Mouse (Mus musculus) lung, embryonic 15.5 days (tissue): ENCODE measurements around the gene Gm4491. TPM values are rescaled to one million over a fixed set of nuclear protein-coding genes. Genes with fewer than 3 reads are reported as not detected.

ENCODE experiments used
- ATAC-seq: fragments of 200-750 bp; cut with Nextera tagmentation; 2 replicates; pipeline ENCODE4 v1.8.0; 2017; ENCODE audit warnings: moderate number of reproducible peaks, borderline replicate concordance; ENCODE audit not compliant: low FRiP score, low TSS enrichment; ENCODE audit errors: extremely low read depth
- H3K27ac ChIP-seq: fragments of 300-500 bp; sonication (generic); 2 replicates; pipeline ENCODE4 v1.5.1; 2015; ENCODE audit warnings: moderate library complexity, mild to moderate bottlenecking, inconsistent platforms
- H3K27me3 ChIP-seq: fragments of 300-500 bp; sonication (generic); 2 replicates; pipeline ENCODE4 v1.6.1; 2015; ENCODE audit warnings: inconsistent platforms
- H3K36me3 ChIP-seq: fragments of 300-500 bp; sonication (generic); 2 replicates; pipeline ENCODE4 v1.6.1; 2015; ENCODE audit warnings: inconsistent platforms
- H3K4me1 ChIP-seq: fragments of 300-500 bp; sonication (generic); 2 replicates; pipeline ENCODE4 v1.6.1; 2015; ENCODE audit warnings: inconsistent platforms
- H3K4me2 ChIP-seq: fragments of 300-500 bp; sonication (generic); 2 replicates; pipeline ENCODE4 v1.6.1; 2015; ENCODE audit warnings: inconsistent platforms, mild to moderate bottlenecking, moderate library complexity
- H3K4me3 ChIP-seq: fragments of 300-500 bp; sonication (generic); 2 replicates; pipeline ENCODE4 v1.5.1; 2015; ENCODE audit warnings: mild to moderate bottlenecking, inconsistent platforms
- H3K9ac ChIP-seq: fragments of 300-500 bp; sonication (generic); 2 replicates; pipeline ENCODE4 v1.6.1; 2015; ENCODE audit warnings: inconsistent platforms
- H3K9me3 ChIP-seq: fragments of 300-500 bp; sonication (generic); 2 replicates; pipeline ENCODE4 v1.6.1; 2016; ENCODE audit warnings: inconsistent platforms
- WGBS: fragments of 180-500 bp; shearing (Covaris S2); methylation state at CpG from one replicate; pipeline ENCODE4 v1.1.7; 2015; 5-methylcytosine and 5-hydroxymethylcytosine counted together
- polyA plus RNA-seq: library from polyadenylated mRNA; unstranded; fragments of >200 nt; fragmentation: Nextera tagmentation; extraction: Ambion mirVana; gene quantifications from 2 replicates; pipeline ENCODE4 v1.2.1, GENCODE M21; 2015

Gm4491 gene
- polyA plus RNA-seq, 1 experiment from 2014 or later, result not detected

GRCm38 (mm10) chr14:57105721-57106120 lies 10.0 kb downstream of the Gm4491 start:
- 50% methylated on average over 11 of the region's 11 CpGs for WGBS

GRCm38 (mm10) chr14:57105111-57105510 lies 10.6 kb downstream of the Gm4491 start:
- H3K36me3 ChIP-seq, result no peaks in the 10 kb centered on the region
- no peak overlapping the region for H3K9ac ChIP-seq
- no peak overlapping the region for H3K27ac ChIP-seq
- peaks cover 12% of the 10 kb centered on the region; the same call in 1 of the 2 replicates for H3K4me1 ChIP-seq
- peak overlapping the region; percentile 56 for H3K4me3 ChIP-seq
- H3K4me2 ChIP-seq, result peak overlapping the region; percentile 100
- 13% methylated on average over 14 of the region's 14 CpGs for WGBS
- H3K9me3 ChIP-seq, result no peaks in the 10 kb centered on the region
- ATAC-seq, result no peak
- peaks cover 73% of the 10 kb centered on the region for H3K27me3 ChIP-seq

More at GRCm38 (mm10) chr14:57105721-57106120, 10.0 kb downstream of the Gm4491 start:
- Histone ChIP-seq H3K9me3 (no peaks in the 10 kb centered on the region), H3K27ac (no peak overlapping the region), H3K9ac (no peak overlapping the region), H3K4me2 (no peak overlapping the region), H3K27me3 (peaks cover 73% of the 10 kb centered on the region), H3K4me1 (peaks cover 12% of the 10 kb centered on the region; the same call in 1 of the 2 replicates), H3K4me3 (no peak overlapping the region), H3K36me3 (no peaks in the 10 kb centered on the region)
- ATAC-seq, result no peak

- H3K4me2 ChIP-seq, result peak within 1 kb of the TSS; percentile 100
- peak; percentile 60 for ATAC-seq
- no peak within 1 kb of the TSS for H3K27ac ChIP-seq
- peak within 1 kb of the TSS; percentile 56 for H3K4me3 ChIP-seq
- WGBS, result under 1% methylated on average over 79 of the region's 101 CpGs
- no peaks in the 10 kb centered on the region for H3K36me3 ChIP-seq
- peaks cover 73% of the 10 kb centered on the region for H3K27me3 ChIP-seq
- H3K9ac ChIP-seq, result peak within 1 kb of the TSS; percentile 33; the same call in 1 of the 2 replicates
- no peaks in the 10 kb centered on the region for H3K9me3 ChIP-seq
- peaks cover 12% of the 10 kb centered on the region; the same call in 1 of the 2 replicates for H3K4me1 ChIP-seq
Observed at GRCm38 (mm10) chr14:57104106-57105023, 11.3 kb downstream of the Gm4491 start, which contains the start of gene Gjb2. Gjb2 (minus strand) TSS chr14:57104702.

GRCm38 (mm10) chr14:57103711-57104105 lies 12.0 kb downstream of the Gm4491 start:
- 2% methylated on average over 22 of the region's 22 CpGs for WGBS

GRCm38 (mm10) chr14:57103121-57103520 lies 12.6 kb downstream of the Gm4491 start:
- Histone ChIP-seq H3K4me1 (peaks cover 12% of the 10 kb centered on the region; the same call in 1 of the 2 replicates), H3K27ac (no peak overlapping the region), H3K27me3 (peaks cover 69% of the 10 kb centered on the region), H3K4me3 (0 out of 2 replicates have a peak overlapping the region, but pooled peaks have one; percentile 56), H3K4me2 (no peak overlapping the region; the same call in 1 of the 2 replicates), H3K9me3 (no peaks in the 10 kb centered on the region), H3K36me3 (no peaks in the 10 kb centered on the region), H3K9ac (no peak overlapping the region)
- no peak for ATAC-seq
- WGBS, result 53% methylated on average over 6 of the region's 6 CpGs

More at GRCm38 (mm10) chr14:57103711-57104105, 12.0 kb downstream of the Gm4491 start:
- peak overlapping the region; percentile 33; the same call in 1 of the 2 replicates for H3K9ac ChIP-seq
- no peaks in the 10 kb centered on the region for H3K9me3 ChIP-seq
- peak overlapping the region; percentile 100 for H3K4me2 ChIP-seq
- H3K36me3 ChIP-seq, result no peaks in the 10 kb centered on the region
- H3K27ac ChIP-seq, result no peak overlapping the region
- H3K4me3 ChIP-seq, result peak overlapping the region; percentile 56
- ATAC-seq, result no peak
- peaks cover 12% of the 10 kb centered on the region; the same call in 1 of the 2 replicates for H3K4me1 ChIP-seq
- peaks cover 73% of the 10 kb centered on the region for H3K27me3 ChIP-seq

- no peaks in the 10 kb centered on the region for H3K36me3 ChIP-seq
Observed at GRCm38 (mm10) chr14:57101623-57102022, 14.1 kb downstream of the Gm4491 start.

GRCm38 (mm10) chr14:57095855-57096254 lies 19.8 kb downstream of the Gm4491 start:
- no peaks in the 10 kb centered on the region for H3K4me1 ChIP-seq
- no peak overlapping the region for H3K27ac ChIP-seq
- no peak overlapping the region for H3K4me2 ChIP-seq
- H3K36me3 ChIP-seq, result no peaks in the 10 kb centered on the region
- H3K9ac ChIP-seq, result no peak overlapping the region
- 59% methylated on average over 4 of the region's 4 CpGs for WGBS
- H3K4me3 ChIP-seq, result no peak overlapping the region
- no peak for ATAC-seq
- H3K27me3 ChIP-seq, result 0 out of 2 replicates have a peak, but pooled peaks cover 2% of the 10 kb centered on the region
- H3K9me3 ChIP-seq, result no peaks in the 10 kb centered on the region

More at GRCm38 (mm10) chr14:57101623-57102022, 14.1 kb downstream of the Gm4491 start:
- H3K4me2 ChIP-seq, result no peak overlapping the region
- H3K4me1 ChIP-seq, result peaks cover 12% of the 10 kb centered on the region; the same call in 1 of the 2 replicates
- H3K9me3 ChIP-seq, result no peaks in the 10 kb centered on the region
- peaks cover 54% of the 10 kb centered on the region for H3K27me3 ChIP-seq
- H3K9ac ChIP-seq, result no peak overlapping the region
- no peak overlapping the region for H3K27ac ChIP-seq
- WGBS, result 74% methylated on average over 7 of the region's 7 CpGs
- no peak for ATAC-seq
- H3K4me3 ChIP-seq, result no peak overlapping the region

GRCm38 (mm10) chr14:57093029-57093428 lies 22.7 kb downstream of the Gm4491 start:
- WGBS, result 4% methylated on average over 8 of the region's 8 CpGs
- Histone ChIP-seq H3K27me3 (no peaks in the 10 kb centered on the region), H3K4me2 (no peak overlapping the region), H3K4me3 (no peak overlapping the region), H3K9ac (no peak overlapping the region), H3K36me3 (no peaks in the 10 kb centered on the region), H3K9me3 (no peaks in the 10 kb centered on the region), H3K27ac (no peak overlapping the region), H3K4me1 (no peaks in the 10 kb centered on the region)
- no peak for ATAC-seq

- Histone ChIP-seq H3K4me1 (peaks cover 6% of the 10 kb centered on the region; the same call in 1 of the 2 replicates), H3K4me2 (no peak overlapping the region), H3K36me3 (no peaks in the 10 kb centered on the region), H3K9me3 (no peaks in the 10 kb centered on the region), H3K4me3 (no peak overlapping the region), H3K27ac (no peak overlapping the region), H3K27me3 (no peaks in the 10 kb centered on the region), H3K9ac (no peak overlapping the region)
- 32% methylated on average over 2 of the region's 2 CpGs for WGBS
- ATAC-seq, result no peak
Observed at GRCm38 (mm10) chr14:57090001-57090400, 25.7 kb downstream of the Gm4491 start.

GRCm38 (mm10) chr14:57089107-57089506 lies 26.6 kb downstream of the Gm4491 start:
- H3K9ac ChIP-seq, result no peak overlapping the region
- WGBS, result 77% methylated on average over 7 of the region's 7 CpGs
- H3K4me2 ChIP-seq, result no peak overlapping the region
- ATAC-seq, result no peak
- peaks cover 15% of the 10 kb centered on the region for H3K4me1 ChIP-seq
- no peaks in the 10 kb centered on the region for H3K36me3 ChIP-seq
- H3K4me3 ChIP-seq, result no peak overlapping the region
- H3K27me3 ChIP-seq, result no peaks in the 10 kb centered on the region
- H3K27ac ChIP-seq, result no peak overlapping the region
- H3K9me3 ChIP-seq, result no peaks in the 10 kb centered on the region

- H3K9me3 ChIP-seq, result no peaks in the 10 kb centered on the region
- H3K4me2 ChIP-seq, result no peak overlapping the region
- H3K36me3 ChIP-seq, result no peaks in the 10 kb centered on the region
- no peak for ATAC-seq
- H3K4me3 ChIP-seq, result no peak overlapping the region
- peaks cover 23% of the 10 kb centered on the region for H3K4me1 ChIP-seq
- H3K27ac ChIP-seq, result peak overlapping the region; percentile 73
- WGBS, result 10% methylated on average over 11 of the region's 11 CpGs
- H3K27me3 ChIP-seq, result no peaks in the 10 kb centered on the region
- H3K9ac ChIP-seq, result no peak overlapping the region
Observed at GRCm38 (mm10) chr14:57084180-57084668, 31.5 kb downstream of the Gm4491 start.

- H3K9me3 ChIP-seq, result no peaks in the 10 kb centered on the region
- WGBS, result 93% methylated on average over 1 of the region's 1 CpGs
- no peak overlapping the region for H3K27ac ChIP-seq
Observed at GRCm38 (mm10) chr14:57082863-57083262, 32.8 kb downstream of the Gm4491 start.

More at GRCm38 (mm10) chr14:57082863-57083262, 32.8 kb downstream of the Gm4491 start:
- Histone ChIP-seq H3K4me2 (no peak overlapping the region), H3K36me3 (no peaks in the 10 kb centered on the region), H3K4me1 (peaks cover 23% of the 10 kb centered on the region), H3K4me3 (no peak overlapping the region), H3K27me3 (no peaks in the 10 kb centered on the region), H3K9ac (no peak overlapping the region)
- no peak for ATAC-seq
